Mouse (Mus musculus) ES-E14 (cell line): ENCODE data around the gene Zfpm1. TPM values are rescaled to one million over a fixed set of nuclear protein-coding genes. Genes with fewer than 3 reads are reported as not detected.

ENCODE experiments used
- DNase-seq: peaks from one replicate; pipeline ENCODE4 v3.0.0-alpha.2; 2013; ENCODE audit warnings: low read depth, low spot score
- H3K27ac ChIP-seq: 2 replicates; pipeline ENCODE4 v1.5.1; 2012; ENCODE audit warnings: low read depth, mild to moderate bottlenecking, low read length, moderate library complexity, mixed read lengths; ENCODE audit not compliant: poor library complexity, insufficient read depth, severe bottlenecking
- H3K36me3 ChIP-seq: 2 replicates; pipeline ENCODE4 v1.6.1; 2012; ENCODE audit warnings: mild to moderate bottlenecking, low read length, moderate library complexity, mixed read lengths; ENCODE audit not compliant: control insufficient read depth, poor library complexity, insufficient read depth, severe bottlenecking
- H3K4me1 ChIP-seq, 2 experiments: fragments of 150-350 bp in 1 of 2; sonication (generic) in 1 of 2; 2 replicates each; pipeline ENCODE4 v1.6.1; 2012; ENCODE audit warnings: low read length in 2 of 2, mild to moderate bottlenecking in 1 of 2, mixed read lengths in 1 of 2; ENCODE audit not compliant: control insufficient read depth in 2 of 2, insufficient read depth in 2 of 2, poor library complexity in 1 of 2
- H3K4me3 ChIP-seq, 2 experiments: fragments of 150-350 bp in 1 of 2; sonication (generic) in 1 of 2; 2 replicates each; pipeline ENCODE4 v1.5.1; 2012; ENCODE audit warnings: low read length in 2 of 2, low read depth in 1 of 2, mild to moderate bottlenecking in 1 of 2, mixed read lengths in 1 of 2; ENCODE audit not compliant: insufficient read depth in 1 of 2, poor library complexity in 1 of 2, severe bottlenecking in 1 of 2
- H3K9ac ChIP-seq: 2 replicates; pipeline ENCODE4 v1.6.1; 2012; ENCODE audit warnings: low read depth, mild to moderate bottlenecking, low read length, mixed read lengths; ENCODE audit not compliant: poor library complexity, insufficient read depth, severe bottlenecking
- H3K9me3 ChIP-seq: fragments of 150-350 bp; sonication (generic); 2 replicates; pipeline ENCODE4 v1.6.1; 2012; ENCODE audit warnings: low read depth, mild to moderate bottlenecking, low read length; ENCODE audit not compliant: control insufficient read depth, insufficient read depth
- CHD2 ChIP-seq: IDR thresholded peaks from 2 replicates; pipeline ENCODE4 v1.6.1; 2014; ENCODE audit warnings: mild to moderate bottlenecking, low read depth, low read length, inconsistent platforms
- HCFC1 ChIP-seq: IDR thresholded peaks from 2 replicates; pipeline ENCODE4 v1.6.1; 2012; ENCODE audit warnings: low read length, inconsistent platforms, borderline replicate concordance; ENCODE audit not compliant: insufficient read depth
- MAFK ChIP-seq: IDR thresholded peaks from 2 replicates; pipeline ENCODE4 v1.6.1; 2014; ENCODE audit warnings: mild to moderate bottlenecking, low read depth, low read length, inconsistent platforms; ENCODE audit not compliant: insufficient read depth
- ZC3H11A ChIP-seq: IDR thresholded peaks from 2 replicates; pipeline ENCODE4 v1.6.1; 2012; ENCODE audit warnings: low read depth, mild to moderate bottlenecking, inconsistent platforms, low read length, borderline replicate concordance
- ZNF384 ChIP-seq: IDR thresholded peaks from 2 replicates; pipeline ENCODE4 v1.6.1; 2012; ENCODE audit warnings: low read depth, low read length, inconsistent platforms
- in situ Hi-C, 2 experiments: fragments of 600-800 bp; cut with MboI; formaldehyde crosslinking; loops; one replicate each; pipeline ENCODE4 v1.15.1; 2025; ENCODE audit warnings: low sequenced_read_pairs in 2 of 2, inconsistent platforms in 1 of 2; ENCODE audit not compliant: unreplicated experiment in 2 of 2
- total RNA-seq: library from RNA; depleted of rRNA; stranded (reverse); fragments of 300-350 nt; gene quantifications from 2 replicates; pipeline ENCODE4 v1.2.3, GENCODE M21; 2012

The Zfpm1 gene
- total RNA-seq, 1 experiment = 8.5 TPM

DNA sequence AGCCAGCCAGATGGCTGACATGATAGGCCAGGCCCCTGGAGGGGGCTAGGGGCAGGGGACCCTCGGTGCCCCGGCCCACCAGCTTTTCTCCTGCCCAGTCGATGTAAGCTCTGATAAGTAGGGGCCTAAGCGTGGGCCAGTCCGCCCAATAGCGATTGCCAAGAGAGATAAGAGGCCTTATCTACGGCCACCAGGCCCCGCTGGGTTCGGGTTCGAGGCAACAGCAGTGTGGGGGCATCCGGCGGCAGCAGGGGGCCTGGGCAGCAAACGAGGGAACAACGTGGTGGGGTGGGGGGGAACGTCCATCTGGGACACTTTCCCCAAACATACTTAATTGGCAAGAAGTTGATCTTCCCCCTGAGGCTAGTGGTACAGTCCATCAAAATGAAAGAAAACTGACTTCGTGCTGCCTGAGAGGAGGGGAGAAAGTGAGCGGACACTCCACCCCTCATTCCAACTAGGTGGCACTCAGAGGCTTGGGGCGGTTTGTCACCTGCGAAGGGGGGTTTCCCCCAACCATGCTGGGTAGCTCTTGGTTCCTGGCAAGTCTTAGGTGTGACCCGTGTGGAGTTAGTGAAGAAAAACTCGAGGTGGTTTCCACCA lies 2.8 kb downstream of the Zfpm1 start:
- in situ Hi-C loops = no loop called here
- no peak for DNase-seq
- no peaks in the 10 kb centered on the region for H3K9me3 ChIP-seq
- no peak for TF ChIP-seq CHD2
- TF ChIP-seq ZNF384 = no peak
- TF ChIP-seq ZC3H11A = no peak
- H3K4me3 ChIP-seq = peak overlapping the region; percentile 1 to 70; a peak in 2 of 4 replicates
- no peaks in the 10 kb centered on the region for H3K36me3 ChIP-seq
- H3K27ac ChIP-seq = no peak overlapping the region
- peaks cover 2 to 14% of the 10 kb centered on the region in 2 experiments; a peak in 2 of 4 replicates for H3K4me1 ChIP-seq
- H3K9ac ChIP-seq = peak overlapping the region; percentile 25; the same call in 1 of the 2 replicates

DNA sequence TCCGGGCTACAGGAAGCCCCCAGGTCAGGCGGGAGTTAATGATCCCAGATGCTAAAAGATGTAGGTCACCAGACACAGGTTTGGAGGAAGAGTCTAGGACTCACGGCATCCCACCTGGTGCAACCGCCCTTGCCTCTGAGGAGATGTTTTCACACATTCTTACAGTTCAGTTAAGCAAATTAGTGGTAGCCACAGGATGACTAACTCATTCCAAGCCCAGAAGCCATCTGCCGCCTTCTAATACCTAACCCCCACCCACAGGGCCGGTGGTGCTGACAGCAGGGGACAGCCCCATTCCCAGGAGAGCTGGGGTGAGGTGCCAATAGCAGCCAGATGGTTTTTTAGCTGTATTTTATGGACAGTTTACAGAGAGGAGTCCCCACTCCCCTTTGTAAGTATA lies 3.8 kb downstream of the Zfpm1 start:
- Histone ChIP-seq H3K27ac (no peak overlapping the region), H3K36me3 (no peaks in the 10 kb centered on the region), H3K4me3 (no peak overlapping the region)

DNA sequence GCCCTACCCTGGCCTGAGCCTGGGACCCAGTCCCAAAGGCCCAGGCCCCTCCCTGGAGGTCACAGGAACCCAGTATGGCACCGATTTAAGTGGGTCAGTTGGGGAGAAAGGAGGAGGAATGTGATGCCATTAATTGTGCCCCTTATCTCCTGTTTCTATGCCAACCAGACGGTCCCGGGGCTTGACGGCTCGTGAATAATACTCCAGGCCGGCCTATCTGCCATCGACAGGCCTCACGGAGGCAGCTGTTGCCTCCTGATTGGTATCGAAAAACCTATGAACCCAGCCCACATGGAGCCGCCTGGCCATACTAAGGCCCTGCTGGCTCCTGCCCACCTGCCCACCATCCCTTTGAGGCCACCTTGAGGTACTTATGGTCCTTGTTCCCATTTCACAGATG lies 5.0 kb downstream of the Zfpm1 start:
- H3K9me3 ChIP-seq = no peaks in the 10 kb centered on the region
- no peak overlapping the region for H3K27ac ChIP-seq
- TF ChIP-seq MAFK = no peak
- no peak for TF ChIP-seq ZNF384
- TF ChIP-seq ZC3H11A = no peak
- no peak for TF ChIP-seq HCFC1
- TF ChIP-seq CHD2 = no peak
- in situ Hi-C loops = no loop called here
- no peak for DNase-seq
- no peak overlapping the region for H3K4me3 ChIP-seq
- no peak overlapping the region for H3K9ac ChIP-seq
- peaks cover 2 to 14% of the 10 kb centered on the region in 2 experiments; a peak in 2 of 4 replicates for H3K4me1 ChIP-seq
- H3K36me3 ChIP-seq = no peaks in the 10 kb centered on the region

More for the DNA sequence above, 3.8 kb downstream of the Zfpm1 start:
- Histone ChIP-seq H3K4me1 (peaks cover 2 to 14% of the 10 kb centered on the region in 2 experiments; a peak in 2 of 4 replicates), H3K9ac (no peak overlapping the region), H3K9me3 (no peaks in the 10 kb centered on the region)
- TF ChIP-seq ZC3H11A (no peak), HCFC1 (no peak), MAFK (no peak), ZNF384 (no peak), CHD2 (no peak)
- no peak for DNase-seq
- in situ Hi-C loops = no loop called here

DNA sequence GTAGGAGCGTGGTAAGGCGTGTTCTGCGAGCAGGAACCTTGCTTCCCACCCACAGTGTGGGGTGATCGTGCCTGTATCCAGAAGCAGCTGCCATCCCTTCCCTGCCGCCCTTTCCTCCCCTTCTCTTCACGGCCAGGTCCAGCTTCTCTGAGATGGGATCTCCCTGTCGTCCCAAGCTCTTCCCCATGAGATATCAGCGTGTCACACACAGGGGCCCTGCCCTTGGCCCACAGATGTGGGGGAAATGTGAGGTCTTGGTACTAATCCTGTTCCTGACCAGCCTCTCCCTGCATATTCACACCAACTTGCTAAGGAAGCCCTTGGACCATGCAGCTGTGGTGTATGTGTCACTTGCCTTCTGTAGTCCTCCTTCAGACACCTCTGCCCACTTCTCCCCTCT lies 5.8 kb downstream of the Zfpm1 start:
- Histone ChIP-seq H3K36me3 (no peaks in the 10 kb centered on the region), H3K4me1 (peaks cover 2 to 14% of the 10 kb centered on the region in 2 experiments; a peak in 2 of 4 replicates), H3K9ac (no peak overlapping the region), H3K4me3 (no peak overlapping the region), H3K27ac (no peak overlapping the region), H3K9me3 (no peaks in the 10 kb centered on the region)
- in situ Hi-C loops = no loop called here
- DNase-seq = no peak
- TF ChIP-seq HCFC1 (no peak), ZC3H11A (no peak), MAFK (no peak), CHD2 (no peak), ZNF384 (no peak)

DNA sequence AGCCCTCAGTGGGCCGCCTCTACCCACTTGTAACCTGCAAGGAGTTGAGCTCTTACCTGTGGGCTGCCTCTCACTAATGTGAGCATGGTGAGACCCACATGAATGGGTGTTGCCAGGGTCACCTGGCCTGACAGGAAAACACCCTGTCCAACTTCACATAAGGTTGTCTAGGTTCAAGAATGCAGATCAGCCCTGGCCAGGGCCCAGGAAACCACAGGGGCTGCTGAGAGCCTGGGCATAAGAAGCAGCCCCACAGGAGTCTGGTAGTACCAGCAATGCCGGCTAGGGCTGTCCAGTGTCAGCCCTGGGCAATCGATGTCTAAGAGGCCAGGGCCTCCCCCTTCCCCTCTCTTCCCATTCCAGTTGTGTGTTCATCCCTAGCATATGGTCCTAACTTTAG lies 6.4 kb downstream of the Zfpm1 start:
- Histone ChIP-seq H3K36me3 (no peaks in the 10 kb centered on the region), H3K27ac (no peak overlapping the region), H3K9me3 (no peaks in the 10 kb centered on the region), H3K4me3 (no peak overlapping the region), H3K9ac (no peak overlapping the region), H3K4me1 (peaks cover 2 to 11% of the 10 kb centered on the region in 2 experiments; a peak in 2 of 4 replicates)
- in situ Hi-C loops = no loop called here
- no peak for DNase-seq
- no peak for TF ChIP-seq MAFK
- TF ChIP-seq HCFC1 = no peak
- TF ChIP-seq ZC3H11A = no peak
- TF ChIP-seq CHD2 = no peak
- TF ChIP-seq ZNF384 = no peak
